Mouse (Mus musculus): ENCODE results near the gene Zfp644.

Zfp644 gene

GRCm38 (mm10) chr5:106594388-106594787 is 102.7 kb downstream of the Zfp644 start:
- no peak for DNase-seq (ENCODE audit: low read depth)

GRCm38 (mm10) chr5:106590686-106591085 is 106.4 kb downstream of the Zfp644 start:
- DNase-seq (ENCODE audit: low read depth): no peak

GRCm38 (mm10) chr5:106589670-106590069 is 107.4 kb downstream of the Zfp644 start:
- DNase-seq (ENCODE audit: low read depth): no peak

GRCm38 (mm10) chr5:106589006-106589405 is 108.1 kb downstream of the Zfp644 start:
- DNase-seq (ENCODE audit: low read depth): no peak

GRCm38 (mm10) chr5:106580943-106581342 is 116.1 kb downstream of the Zfp644 start:
- DNase-seq (ENCODE audit: low read depth): no peak

GRCm38 (mm10) chr5:106577237-106577888 is 119.7 kb downstream of the Zfp644 start:
- no peak for DNase-seq (ENCODE audit: low read depth)

- DNase-seq (ENCODE audit: low read depth): no peak
These were observed 122.0 kb downstream of the Zfp644 start for GRCm38 (mm10) chr5:106575098-106575497.

GRCm38 (mm10) chr5:106574560-106574946 is 122.5 kb downstream of the Zfp644 start:
- DNase-seq (ENCODE audit: low read depth): peak; percentile 68

- no peak for DNase-seq (ENCODE audit: low read depth)
These were observed 123.1 kb downstream of the Zfp644 start for GRCm38 (mm10) chr5:106573742-106574559.

All from naive thymus-derived CD4-positive, alpha-beta T cell, adult 2 months (primary cell).